Mouse (Mus musculus) cortical plate, adult 2 months (tissue): ENCODE measurements around the gene Tsga10. TPM values are rescaled to one million over a fixed set of nuclear protein-coding genes. Genes with fewer than 3 reads are reported as not detected.

ENCODE experiments used
- H3K27ac ChIP-seq: fragments of 200-500 bp; 2 replicates; pipeline ENCODE4 v1.5.1; 2012; ENCODE audit warnings: low read length, control low read depth, inconsistent platforms; ENCODE audit not compliant: insufficient read depth
- H3K4me1 ChIP-seq: fragments of 200-500 bp; 2 replicates; pipeline ENCODE4 v1.6.1; 2011; ENCODE audit warnings: low read length; ENCODE audit not compliant: control insufficient read depth, insufficient read depth
- H3K4me3 ChIP-seq: fragments of 200-500 bp; 2 replicates; pipeline ENCODE4 v1.5.1; 2011; ENCODE audit warnings: mild to moderate bottlenecking, low read length, control low read depth; ENCODE audit not compliant: insufficient read depth
- CTCF ChIP-seq: fragments of 200-500 bp; IDR thresholded peaks from 2 replicates; pipeline ENCODE4 v1.5.1; 2011; ENCODE audit warnings: mild to moderate bottlenecking, control low read depth, low read length; ENCODE audit not compliant: insufficient read depth; ENCODE audit errors: extremely low read depth
- POLR2A ChIP-seq: fragments of 200-500 bp; IDR thresholded peaks from 2 replicates; pipeline ENCODE4 v1.6.1; 2011; ENCODE audit warnings: mild to moderate bottlenecking, low read length, control low read depth; ENCODE audit not compliant: insufficient read depth; ENCODE audit errors: extremely low read depth
- polyA plus RNA-seq: library from polyadenylated mRNA; depleted of rRNA; stranded (reverse); fragments of >200 nt; gene quantifications from 2 replicates; pipeline ENCODE4 v1.2.3, GENCODE M21; 2012; rRNA removed

Gene Tsga10
- polyA plus RNA-seq, 1 experiment = 13.2 TPM

- H3K27ac ChIP-seq = no peak overlapping the region
- peaks cover 1% of the 10 kb centered on the region; the same call in 1 of the 2 replicates for H3K4me1 ChIP-seq
- TF ChIP-seq POLR2A (no peak), CTCF (0 out of 2 replicates have a peak, but pooled peaks have one; percentile 11)
- H3K4me3 ChIP-seq = no peak overlapping the region
Measured at GRCm38 (mm10) chr1:37708270-37708955, 157.8 kb downstream of the Tsga10 start.

Other genes with a start within 250 kb of the Tsga10 start
- gene 2010300C02Rik, start 146.3 kb downstream of the Tsga10 start, polyA plus RNA-seq = 142 and 171 TPM in 2 replicates
- gene Lipt1, start 5.3 kb upstream of the Tsga10 start, polyA plus RNA-seq = 8.1 and 8.5 TPM in 2 replicates
- 15.6 and 16.9 TPM in 2 replicates for gene Mitd1, start 24.0 kb upstream of the Tsga10 start, polyA plus RNA-seq
- 142 and 149 TPM in 2 replicates for gene Mrpl30, start 24.0 kb upstream of the Tsga10 start, polyA plus RNA-seq
- gene Lyg2, start 50.1 kb upstream of the Tsga10 start, polyA plus RNA-seq = 0.04 TPM in 2 replicates
- gene Lyg1, start 91.3 kb upstream of the Tsga10 start, polyA plus RNA-seq = not detected in 2 replicates
- gene Txndc9, start 131.5 kb upstream of the Tsga10 start, polyA plus RNA-seq = 43.8 and 46.7 TPM in 2 replicates
- 18.3 and 19.1 TPM in 2 replicates for gene Eif5b, start 131.6 kb upstream of the Tsga10 start, polyA plus RNA-seq